ENCODE assay signal across 32 mouse cellular contexts in the genomic region with DNA sequence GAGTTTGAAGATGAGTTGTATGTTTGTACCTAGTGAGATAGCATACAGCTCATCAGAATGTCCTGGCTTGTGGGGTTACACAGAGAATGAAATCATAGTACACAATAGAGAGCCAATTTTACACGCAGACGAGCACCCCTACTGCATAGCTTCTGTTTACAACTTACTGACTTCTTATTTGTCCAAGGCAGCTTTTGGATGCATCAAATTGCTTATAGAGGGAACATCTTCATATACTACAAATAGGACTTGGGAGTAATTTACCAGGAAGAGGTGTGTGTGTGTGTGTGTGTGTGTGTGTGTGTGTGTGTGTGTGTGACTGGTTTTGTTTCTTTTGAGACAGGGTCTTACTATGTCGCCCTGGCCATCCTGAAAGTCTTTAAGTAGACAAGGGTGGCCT. TPM values are rescaled to one million over a fixed set of nuclear protein-coding genes. Genes with fewer than 3 reads are reported as not detected.
A peak's percentile ranks its signal among the peaks of the same experiment; 100 is the strongest.
DNase-seq lines count a peak whose midpoint lies in the region; ATAC-seq and TF ChIP-seq lines count a peak whose summit lies in the region.
"Had no signal": no experiment of that assay in that cellular context is flagged by ENCODE, and none has a peak within 500 bp of the region (broad histone marks: within the 10 kb centered on the region; RNA-seq: fewer than 3 reads in every experiment).

No protein-coding gene starts in this region.

- H3K36me3 ChIP-seq in heart, embryonic 10.5 days, result peaks cover 11% of the 10 kb centered on the region
- no peaks in the 10 kb centered on the region for H3K36me3 ChIP-seq in intestine, embryonic 15.5 days
- peaks cover 3% of the 10 kb centered on the region for H3K36me3 ChIP-seq in intestine, postnatal 0 days (ENCODE audit: control insufficient read depth, insufficient read depth)
- H3K36me3 ChIP-seq in liver, adult 2 months (ENCODE audit: control insufficient read depth, insufficient read depth, low read length), result peaks cover 6% of the 10 kb centered on the region
- H3K36me3 ChIP-seq in liver, embryonic 16.5 days (ENCODE audit: control insufficient read depth, insufficient read depth), result peaks cover 12% of the 10 kb centered on the region
- H3K36me3 ChIP-seq: midbrain, embryonic 15.5 days had no signal

- WGBS in heart, embryonic 10.5 days, result 62% methylated on average over 3 of the region's 3 CpGs
- WGBS in intestine, embryonic 15.5 days, result 87% methylated on average over 3 of the region's 3 CpGs
- WGBS in intestine, postnatal 0 days, result 79% methylated on average over 3 of the region's 3 CpGs
- 33% methylated on average over 3 of the region's 3 CpGs for WGBS in liver, adult 2 months
- WGBS in liver, embryonic 16.5 days (ENCODE audit: insufficient replicate concordance), result 41% methylated on average over 3 of the region's 3 CpGs

- H3K27me3 ChIP-seq in heart, embryonic 10.5 days (ENCODE audit: insufficient read depth, poor library complexity, severe bottlenecking), result no peaks in the 10 kb centered on the region
- no peaks in the 10 kb centered on the region for H3K27me3 ChIP-seq in intestine, embryonic 15.5 days (replicated peaks)
- no peaks in the 10 kb centered on the region for H3K27me3 ChIP-seq in intestine, postnatal 0 days (replicated peaks; ENCODE audit: control insufficient read depth, insufficient read depth, low read length)
- H3K27me3 ChIP-seq in liver, adult 2 months (ENCODE audit: control insufficient read depth, insufficient read depth, low read length), result no peaks in the 10 kb centered on the region
- no peaks in the 10 kb centered on the region for H3K27me3 ChIP-seq in liver, embryonic 16.5 days (ENCODE audit: control insufficient read depth, insufficient read depth, low read depth, low read length)
- H3K27me3 ChIP-seq: embryonic facial prominence, embryonic 15.5 days; hindbrain, embryonic 13.5 days; limb, embryonic 12.5 days; lung, embryonic 15.5 days; midbrain, embryonic 15.5 days; neural tube, embryonic 13.5 days; Patski had no signal

- no peaks in the 10 kb centered on the region for H3K9me3 ChIP-seq in heart, embryonic 10.5 days
- no peaks in the 10 kb centered on the region for H3K9me3 ChIP-seq in intestine, embryonic 15.5 days
- H3K9me3 ChIP-seq in intestine, postnatal 0 days (ENCODE audit: control insufficient read depth), result no peaks in the 10 kb centered on the region
- no peaks in the 10 kb centered on the region for H3K9me3 ChIP-seq in liver, embryonic 16.5 days (replicated peaks; ENCODE audit: control insufficient read depth, low read length)
- H3K9me3 ChIP-seq: embryonic facial prominence, embryonic 15.5 days; hindbrain, embryonic 13.5 days; limb, embryonic 12.5 days; lung, embryonic 15.5 days; midbrain, embryonic 15.5 days; neural tube, embryonic 13.5 days had no signal

- TF ChIP-seq CTCF in intestine, postnatal 0 days (IDR thresholded peaks at IDR 0.05; ENCODE audit: low read depth), result no peak
- TF ChIP-seq CTCF in liver, adult 2 months (IDR thresholded peaks at IDR 0.05; ENCODE audit: low read depth, low read length), result no peak

- peak; percentile 61 for DNase-seq in heart, embryonic 10.5 days (ENCODE audit: low spot score)
- no peak for DNase-seq in heart, adult 18-20 months
- no peak for DNase-seq in liver, adult 2 months (ENCODE audit: extremely low read depth, low read depth, low spot score)
- no peak for DNase-seq in cerebellum, postnatal 36 days
- DNase-seq in kidney, adult 11 months, result no peak
- DNase-seq: cerebellum, adult 9-10 months; kidney, adult 8-10 months; retina, postnatal 1 day; right cerebral cortex, postnatal 25 days; spleen, adult 18-20 months; thymus, postnatal 14 days had no signal

- H3K9ac ChIP-seq in intestine, embryonic 15.5 days, result no peak overlapping the region
- no peak overlapping the region for H3K9ac ChIP-seq in intestine, postnatal 0 days (ENCODE audit: low read depth, low read length)
- H3K9ac ChIP-seq in liver, adult 2 months (ENCODE audit: low read depth, low read length), result no peak overlapping the region
- peak overlapping the region; percentile 100 for H3K9ac ChIP-seq in liver, embryonic 16.5 days (ENCODE audit: low read depth, low read length)
- H3K9ac ChIP-seq: embryonic facial prominence, embryonic 15.5 days; hindbrain, embryonic 13.5 days; limb, embryonic 12.5 days; lung, embryonic 15.5 days; midbrain, embryonic 15.5 days; neural tube, embryonic 13.5 days had no signal

- H3K4me1 ChIP-seq in heart, embryonic 10.5 days, result peaks cover 25% of the 10 kb centered on the region
- H3K4me1 ChIP-seq in intestine, embryonic 15.5 days (replicated peaks), result no peaks in the 10 kb centered on the region
- H3K4me1 ChIP-seq in intestine, postnatal 0 days (replicated peaks; ENCODE audit: control insufficient read depth, insufficient read depth, low read length), result 0 out of 2 replicates have a peak, but pooled peaks cover 4% of the 10 kb centered on the region
- H3K4me1 ChIP-seq in liver, adult 2 months (ENCODE audit: control insufficient read depth, insufficient read depth, low read length), result peaks cover 10% of the 10 kb centered on the region; the same call in 1 of the 2 replicates
- peaks cover 45% of the 10 kb centered on the region for H3K4me1 ChIP-seq in liver, embryonic 16.5 days (ENCODE audit: control insufficient read depth, low read depth, low read length)

- no peak overlapping the region for H3K4me3 ChIP-seq in heart, embryonic 10.5 days
- H3K4me3 ChIP-seq in intestine, embryonic 15.5 days (replicated peaks), result no peak overlapping the region
- no peak overlapping the region for H3K4me3 ChIP-seq in intestine, postnatal 0 days (ENCODE audit: low read depth, low read length)
- H3K4me3 ChIP-seq in liver, adult 2 months (ENCODE audit: insufficient read depth, low read depth, low read length), result no peak overlapping the region
- peak overlapping the region; percentile 97 for H3K4me3 ChIP-seq in liver, embryonic 16.5 days (ENCODE audit: low read depth, low read length)
- H3K4me3 ChIP-seq: embryonic facial prominence, embryonic 15.5 days; hindbrain, embryonic 13.5 days; limb, embryonic 12.5 days; neural tube, embryonic 13.5 days had no signal

- H3K27ac ChIP-seq in heart, embryonic 10.5 days, result peak overlapping the region; percentile 96; the same call in 1 of the 2 replicates
- 0 out of 2 replicates have a peak overlapping the region, but pooled peaks have one; percentile 86 for H3K27ac ChIP-seq in intestine, embryonic 15.5 days
- no peak overlapping the region for H3K27ac ChIP-seq in intestine, postnatal 0 days (ENCODE audit: low read depth, low read length)
- H3K27ac ChIP-seq in liver, adult 2 months (replicated peaks; ENCODE audit: insufficient read depth, low read depth, low read length), result peak overlapping the region; percentile 64
- peak overlapping the region; percentile 99 for H3K27ac ChIP-seq in liver, embryonic 16.5 days (ENCODE audit: low read length)
- H3K27ac ChIP-seq: embryonic facial prominence, embryonic 15.5 days; hindbrain, embryonic 13.5 days; limb, embryonic 12.5 days; macrophage; midbrain, embryonic 15.5 days; neural tube, embryonic 13.5 days had no signal

- ATAC-seq in intestine, embryonic 15.5 days, result no peak
- ATAC-seq in intestine, postnatal 0 days, result no peak
- no peak for ATAC-seq in liver, embryonic 16.5 days (ENCODE audit: low read depth)
- ATAC-seq: midbrain, embryonic 15.5 days; Patski had no signal

- no peak overlapping the region for H3K4me2 ChIP-seq in intestine, embryonic 15.5 days (replicated peaks)
- H3K4me2 ChIP-seq in intestine, postnatal 0 days (replicated peaks; ENCODE audit: low read depth), result no peak overlapping the region
- peak overlapping the region; percentile 86 for H3K4me2 ChIP-seq in liver, embryonic 16.5 days (ENCODE audit: low read depth, low read length)
- H3K4me2 ChIP-seq: embryonic facial prominence, embryonic 15.5 days; limb, embryonic 12.5 days had no signal

- no peak for TF ChIP-seq POLR2A in liver, adult 2 months (IDR thresholded peaks at IDR 0.05; ENCODE audit: extremely low read depth, insufficient read depth, low read length)

- peaks cover 10% of the 10 kb centered on the region; the same call in 1 of the 2 replicates for H3K79me2 ChIP-seq in liver, adult 2 months (ENCODE audit: control insufficient read depth, insufficient read depth, low read length)

RNA-seq across cellular contexts. Expression of a gene that starts 1.5 kb away (rescaled TPM):
- 63.5 and 89.9 TPM in 2 replicates for polyA plus RNA-seq in heart, embryonic 10.5 days (2016; fragmentation: Nextera tagmentation; extraction: Ambion mirVana)
- 10 to 100 TPM; 36.5 to 37.9 TPM for total RNA-seq in heart, adult 18-20 months (2021)
- polyA plus RNA-seq in intestine, embryonic 15.5 days (2015; fragmentation: Nextera tagmentation; extraction: Ambion mirVana), result 58.4 and 71.3 TPM in 2 replicates
- 54.5 and 56.7 TPM in 2 replicates for polyA plus RNA-seq in intestine, postnatal 0 days (2015; fragmentation: Nextera tagmentation; extraction: Ambion mirVana)
- total RNA-seq in liver, adult 2 months (2014; rRNA removed), result 59.9 and 68.1 TPM in 2 replicates
- 65.0 and 75.2 TPM in 2 replicates for polyA plus RNA-seq in liver, adult 2 months (2012; rRNA removed)
- 356 and 399 TPM in 2 replicates for polyA plus RNA-seq in liver, embryonic 16.5 days (2015; fragmentation: Nextera tagmentation; extraction: Ambion mirVana)

RNA-seq across cellular contexts. Expression of a gene that starts 30.0 kb away (rescaled TPM):
- polyA plus RNA-seq in heart, embryonic 10.5 days (2016; fragmentation: Nextera tagmentation; extraction: Ambion mirVana), result not detected in 2 replicates
- not detected for total RNA-seq in heart, adult 18-20 months (2021)
- not detected in 2 replicates for polyA plus RNA-seq in intestine, embryonic 15.5 days (2015; fragmentation: Nextera tagmentation; extraction: Ambion mirVana)
- not detected in 2 replicates for polyA plus RNA-seq in intestine, postnatal 0 days (2015; fragmentation: Nextera tagmentation; extraction: Ambion mirVana)
- not detected in 2 replicates for total RNA-seq in liver, adult 2 months (2014; rRNA removed)
- not detected in 2 replicates for polyA plus RNA-seq in liver, adult 2 months (2012; rRNA removed)
- polyA plus RNA-seq in liver, embryonic 16.5 days (2015; fragmentation: Nextera tagmentation; extraction: Ambion mirVana), result not detected in 2 replicates
- total RNA-seq: adrenal gland, adult 18-20 months; adrenal gland, postnatal 36 days; common myeloid progenitor, adult 5-6 weeks; gastrocnemius, adult 18-20 months; gastrocnemius, postnatal 4 days; layer of hippocampus, adult 18-20 months; layer of hippocampus, postnatal 14 days had no signal
- polyA plus RNA-seq: embryonic facial prominence, embryonic 15.5 days; forebrain, embryonic 11.5 days; heart, postnatal 0 days; hindbrain, embryonic 13.5 days; limb, embryonic 12.5 days; lung, embryonic 15.5 days; macrophage; midbrain, embryonic 15.5 days; Patski had no signal

RNA-seq across cellular contexts. Expression of a gene that starts 50.3 kb away (rescaled TPM):
- polyA plus RNA-seq in heart, embryonic 10.5 days (2016; fragmentation: Nextera tagmentation; extraction: Ambion mirVana), result not detected in 2 replicates
- not detected for total RNA-seq in heart, adult 18-20 months (2021)
- polyA plus RNA-seq in intestine, embryonic 15.5 days (2015; fragmentation: Nextera tagmentation; extraction: Ambion mirVana), result 0.14 TPM in 1 of 2 replicates, not detected in the other
- 0.20 and 0.34 TPM in 2 replicates for polyA plus RNA-seq in intestine, postnatal 0 days (2015; fragmentation: Nextera tagmentation; extraction: Ambion mirVana)
- not detected in 2 replicates for total RNA-seq in liver, adult 2 months (2014; rRNA removed)
- 0.10 TPM in 1 of 2 replicates, not detected in the other for polyA plus RNA-seq in liver, adult 2 months (2012; rRNA removed)
- not detected in 2 replicates for polyA plus RNA-seq in liver, embryonic 16.5 days (2015; fragmentation: Nextera tagmentation; extraction: Ambion mirVana)
- total RNA-seq: adrenal gland, adult 18-20 months; adrenal gland, postnatal 36 days; common myeloid progenitor, adult 5-6 weeks; gastrocnemius, adult 18-20 months; gastrocnemius, postnatal 4 days; layer of hippocampus, adult 18-20 months; layer of hippocampus, postnatal 14 days had no signal
- polyA plus RNA-seq: forebrain, embryonic 11.5 days; hindbrain, embryonic 13.5 days; limb, embryonic 12.5 days; macrophage; neural tube, embryonic 13.5 days; Patski had no signal

RNA-seq across cellular contexts. Expression of a gene that starts 51.8 kb away (rescaled TPM):
- not detected in 2 replicates for polyA plus RNA-seq in heart, embryonic 10.5 days (2016; fragmentation: Nextera tagmentation; extraction: Ambion mirVana)
- not detected for total RNA-seq in heart, adult 18-20 months (2021)
- not detected in 2 replicates for polyA plus RNA-seq in intestine, embryonic 15.5 days (2015; fragmentation: Nextera tagmentation; extraction: Ambion mirVana)
- not detected in 2 replicates for polyA plus RNA-seq in intestine, postnatal 0 days (2015; fragmentation: Nextera tagmentation; extraction: Ambion mirVana)
- not detected in 2 replicates for total RNA-seq in liver, adult 2 months (2014; rRNA removed)
- polyA plus RNA-seq in liver, adult 2 months (2012; rRNA removed), result not detected in 2 replicates
- polyA plus RNA-seq in liver, embryonic 16.5 days (2015; fragmentation: Nextera tagmentation; extraction: Ambion mirVana), result not detected in 2 replicates
- total RNA-seq: adrenal gland, adult 18-20 months; adrenal gland, postnatal 36 days; common myeloid progenitor, adult 5-6 weeks; gastrocnemius, adult 18-20 months; gastrocnemius, postnatal 4 days; layer of hippocampus, adult 18-20 months; layer of hippocampus, postnatal 14 days had no signal
- polyA plus RNA-seq: embryonic facial prominence, embryonic 15.5 days; forebrain, embryonic 11.5 days; heart, postnatal 0 days; hindbrain, embryonic 13.5 days; limb, embryonic 12.5 days; lung, embryonic 15.5 days; macrophage; midbrain, embryonic 15.5 days; neural tube, embryonic 13.5 days; Patski; testis, adult 2 months had no signal

RNA-seq across cellular contexts. Expression of a gene that starts 59.1 kb away (rescaled TPM):
- polyA plus RNA-seq in heart, embryonic 10.5 days (2016; fragmentation: Nextera tagmentation; extraction: Ambion mirVana), result 106 TPM in 2 replicates
- total RNA-seq in heart, adult 18-20 months (2021), result 10 to 100 TPM; 48.7 to 51.0 TPM
- polyA plus RNA-seq in intestine, embryonic 15.5 days (2015; fragmentation: Nextera tagmentation; extraction: Ambion mirVana), result 95.7 and 97.6 TPM in 2 replicates
- 86.0 and 86.1 TPM in 2 replicates for polyA plus RNA-seq in intestine, postnatal 0 days (2015; fragmentation: Nextera tagmentation; extraction: Ambion mirVana)
- total RNA-seq in liver, adult 2 months (2014; rRNA removed), result 8.4 and 9.1 TPM in 2 replicates
- polyA plus RNA-seq in liver, adult 2 months (2012; rRNA removed), result 30.5 and 32.3 TPM in 2 replicates
- 23.8 and 24.2 TPM in 2 replicates for polyA plus RNA-seq in liver, embryonic 16.5 days (2015; fragmentation: Nextera tagmentation; extraction: Ambion mirVana)
